Mouse (Mus musculus) testis, adult 2 months (tissue): ENCODE measurements around the gene Dcakd.

ENCODE experiments used
- CTCF ChIP-seq: fragments of 200-500 bp; IDR thresholded peaks from 2 replicates; pipeline ENCODE4 v1.5.1; 2012; ENCODE audit warnings: low read depth, mild to moderate bottlenecking, inconsistent platforms, low read length, moderate library complexity; ENCODE audit not compliant: control insufficient read depth, insufficient read depth, insufficient replicate concordance
- POLR2A ChIP-seq: fragments of 200-500 bp; IDR thresholded peaks from 2 replicates; pipeline ENCODE4 v1.6.1; 2012; ENCODE audit warnings: low read depth, mild to moderate bottlenecking, inconsistent platforms, low read length, moderate library complexity; ENCODE audit not compliant: control insufficient read depth

- no peak for TF ChIP-seq POLR2A
- no peak for TF ChIP-seq CTCF
These were observed 40.8 kb upstream of the Dcakd start for GRCm38 (mm10) chr11:103068884-103069283.
